Mouse (Mus musculus) kidney, adult 11 months (tissue): ENCODE measurements around the gene Mast4.
A peak's percentile ranks its signal among the peaks of the same experiment; 100 is the strongest.

Experiments
- DNase-seq: peaks from one replicate; pipeline ENCODE4 v3.0.0; 2022

Gene Mast4

DNA sequence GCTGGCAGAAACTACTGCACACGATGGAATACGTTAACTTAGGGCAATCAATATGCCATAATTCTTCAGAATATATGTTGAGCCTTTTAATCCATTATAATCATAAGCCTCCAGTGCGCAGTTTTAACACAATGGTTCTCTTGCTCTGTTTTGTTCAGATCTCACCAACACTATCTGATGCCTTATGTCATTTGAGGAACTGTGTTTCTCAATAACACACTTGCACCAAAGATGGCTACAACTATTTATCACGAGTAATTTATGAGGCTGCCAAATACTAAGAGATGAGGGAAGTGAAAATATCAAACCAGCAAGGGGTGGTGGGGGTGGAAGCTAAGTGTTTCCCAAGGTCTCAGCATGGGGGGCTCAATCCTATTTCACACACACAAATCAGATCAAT is 448.1 kb downstream of the Mast4 start:
- DNase-seq = no peak

DNA sequence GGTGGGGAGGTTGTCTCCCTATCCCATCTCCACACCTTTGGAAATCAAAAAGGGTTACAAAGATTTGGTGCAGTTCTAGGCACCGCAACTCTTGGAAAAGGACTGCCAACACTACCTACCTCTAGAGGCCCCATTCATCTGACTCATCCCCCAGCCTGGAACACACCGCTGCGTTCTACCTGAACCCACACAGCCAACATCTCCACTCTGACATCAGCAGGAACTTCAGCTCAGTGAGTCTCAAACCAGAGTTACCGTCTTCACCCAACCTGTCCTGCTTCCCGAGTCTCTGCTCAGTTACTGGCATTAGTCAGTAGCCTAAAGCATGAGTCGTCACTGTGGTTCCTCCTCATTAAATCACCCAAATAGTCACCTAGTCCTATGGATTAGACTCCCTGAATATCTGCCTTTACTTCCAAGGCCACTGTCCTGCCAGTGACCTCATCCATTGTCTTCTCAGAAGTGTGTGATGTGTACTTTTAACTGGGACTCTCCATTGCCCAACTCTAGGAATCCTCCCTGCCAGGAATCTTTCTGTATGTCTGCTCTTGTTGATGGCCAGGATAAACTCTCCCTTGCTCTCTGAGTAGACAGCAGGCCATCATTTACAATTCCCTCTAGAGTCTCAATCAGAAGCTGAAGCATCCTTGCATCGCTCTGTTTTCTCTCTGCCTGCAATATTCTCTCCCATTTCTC is 453.8 kb downstream of the Mast4 start:
- DNase-seq = no peak

DNA sequence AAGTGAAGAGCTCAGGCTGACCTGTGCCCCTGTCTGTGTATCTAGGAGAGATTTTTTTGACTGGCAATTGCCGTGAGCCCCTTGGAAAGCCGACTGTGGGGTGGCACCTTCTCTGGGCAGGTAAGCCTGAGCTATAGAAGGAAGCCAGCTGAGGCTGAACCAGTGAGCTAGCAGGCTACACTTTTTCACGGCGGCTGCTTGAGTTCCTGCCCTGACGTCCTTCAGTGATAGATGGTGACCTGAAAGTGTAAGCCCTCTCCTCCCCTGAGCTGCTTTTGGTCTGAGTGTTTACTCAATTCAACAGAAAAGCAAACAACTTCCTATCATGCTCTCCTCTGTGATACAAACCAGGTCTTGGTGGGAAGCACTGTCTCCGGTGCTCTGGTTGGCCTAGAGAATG is 455.7 kb downstream of the Mast4 start:
- no peak for DNase-seq

DNA sequence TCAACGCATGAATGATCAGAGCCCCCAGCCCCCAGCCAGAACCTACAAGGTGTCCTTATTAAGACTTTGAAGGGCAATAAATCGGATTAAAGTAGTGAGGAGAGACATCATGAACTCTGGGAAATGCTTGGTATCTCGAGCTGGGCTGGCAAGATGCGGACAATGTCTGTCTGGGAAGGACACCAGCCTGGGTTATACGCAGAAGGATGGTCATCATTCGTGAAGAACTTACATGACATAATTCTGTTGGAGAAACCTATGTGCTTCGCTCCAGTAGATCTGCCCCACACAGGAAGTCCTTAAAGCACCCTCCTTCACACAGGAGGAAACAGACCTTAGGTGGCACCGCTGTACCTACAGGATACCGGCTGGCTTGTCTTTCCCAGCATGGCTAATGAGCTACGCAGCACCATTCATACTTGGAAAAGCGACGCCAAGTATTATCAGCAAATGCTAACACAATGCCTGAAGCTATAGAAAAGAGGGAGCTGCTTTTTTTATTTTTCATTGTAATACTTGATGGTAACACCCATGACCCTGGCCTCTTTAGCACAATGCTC is 456.5 kb downstream of the Mast4 start:
- no peak for DNase-seq

DNA sequence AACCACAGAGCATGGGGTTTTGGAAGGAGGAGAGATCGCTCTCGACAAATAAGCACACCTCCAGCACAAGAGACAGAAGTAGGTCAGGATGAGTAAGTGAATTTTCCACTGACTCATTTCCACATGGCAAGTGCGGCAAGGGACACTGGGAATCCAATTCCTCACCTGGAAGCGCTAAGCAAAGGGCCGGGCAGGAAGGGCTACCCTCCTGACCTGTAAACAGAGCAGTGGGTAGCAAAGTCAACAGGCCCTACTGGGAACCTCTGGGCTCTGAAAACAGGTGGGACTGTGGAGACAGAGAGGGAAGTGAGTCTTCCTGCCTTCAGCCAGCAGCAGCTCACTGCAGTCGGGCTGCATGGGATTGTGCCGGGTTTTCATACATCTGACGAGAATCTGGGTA is 457.1 kb downstream of the Mast4 start:
- no peak for DNase-seq

DNA sequence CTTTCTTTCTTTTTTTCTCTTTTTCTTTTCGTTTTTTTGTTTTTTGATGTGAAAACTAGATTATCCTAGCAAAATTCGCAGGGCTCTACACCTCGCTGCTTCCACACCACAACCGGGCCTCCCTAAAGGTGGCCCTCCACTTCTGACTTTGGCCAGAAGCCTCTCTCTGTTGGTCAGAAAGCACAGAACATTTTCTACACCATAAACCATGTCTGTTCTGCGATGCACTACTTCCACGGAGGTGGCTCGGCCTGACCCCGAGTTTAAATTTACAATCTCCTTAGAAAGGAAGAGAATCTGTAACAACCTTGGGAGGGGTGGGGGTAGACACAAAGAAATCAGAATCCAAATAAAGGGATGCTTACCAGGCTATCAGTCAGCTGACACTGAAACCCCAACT is 458.8 kb downstream of the Mast4 start:
- no peak for DNase-seq

DNA sequence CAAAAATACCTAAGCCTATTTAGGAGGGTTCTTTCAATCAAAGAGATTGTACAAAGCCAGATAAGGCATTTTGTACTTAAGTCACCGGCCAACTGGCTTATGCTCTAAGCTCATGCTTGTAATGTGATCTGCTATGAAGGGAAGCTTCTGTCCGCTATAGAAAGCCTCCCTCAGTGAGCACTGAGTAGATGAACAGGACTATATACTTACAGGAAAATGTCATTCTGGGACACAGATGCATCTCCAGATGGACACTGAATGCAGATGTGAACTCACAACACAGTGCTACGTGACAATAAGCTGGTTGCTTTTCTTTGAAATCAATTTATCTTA is 459.2 kb downstream of the Mast4 start:
- DNase-seq = no peak

DNA sequence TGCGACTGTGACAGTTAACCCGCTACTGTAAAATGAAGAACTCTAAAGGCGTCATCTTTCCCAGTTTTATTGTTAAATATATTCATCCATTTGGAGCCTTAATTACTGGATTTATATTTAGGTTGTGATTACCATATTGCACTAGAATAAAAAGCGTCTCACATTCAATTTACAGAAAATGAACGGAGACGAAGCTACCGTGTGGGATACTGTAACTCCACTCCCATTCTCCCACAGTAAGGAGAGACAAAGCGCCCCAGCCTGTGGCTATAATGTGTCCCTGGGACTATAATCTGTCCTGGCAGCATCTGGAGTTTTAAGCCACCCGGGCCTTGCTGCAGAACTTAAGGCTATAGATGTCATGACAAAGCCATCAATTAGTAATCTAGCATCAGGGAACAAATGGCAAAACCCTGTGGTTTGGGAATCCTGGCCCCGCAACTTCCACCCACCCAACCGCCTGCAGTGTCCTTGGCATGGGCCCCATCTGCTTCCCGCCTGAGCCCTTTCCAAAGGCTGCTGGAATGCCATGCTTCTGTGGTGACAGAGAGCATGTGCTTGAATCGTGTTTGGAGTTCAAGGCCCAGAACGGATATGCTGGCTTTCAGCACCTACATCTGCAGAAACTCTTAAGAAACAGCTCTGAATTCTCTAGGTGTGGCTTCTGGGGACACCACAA is 459.7 kb downstream of the Mast4 start:
- no peak for DNase-seq

DNA sequence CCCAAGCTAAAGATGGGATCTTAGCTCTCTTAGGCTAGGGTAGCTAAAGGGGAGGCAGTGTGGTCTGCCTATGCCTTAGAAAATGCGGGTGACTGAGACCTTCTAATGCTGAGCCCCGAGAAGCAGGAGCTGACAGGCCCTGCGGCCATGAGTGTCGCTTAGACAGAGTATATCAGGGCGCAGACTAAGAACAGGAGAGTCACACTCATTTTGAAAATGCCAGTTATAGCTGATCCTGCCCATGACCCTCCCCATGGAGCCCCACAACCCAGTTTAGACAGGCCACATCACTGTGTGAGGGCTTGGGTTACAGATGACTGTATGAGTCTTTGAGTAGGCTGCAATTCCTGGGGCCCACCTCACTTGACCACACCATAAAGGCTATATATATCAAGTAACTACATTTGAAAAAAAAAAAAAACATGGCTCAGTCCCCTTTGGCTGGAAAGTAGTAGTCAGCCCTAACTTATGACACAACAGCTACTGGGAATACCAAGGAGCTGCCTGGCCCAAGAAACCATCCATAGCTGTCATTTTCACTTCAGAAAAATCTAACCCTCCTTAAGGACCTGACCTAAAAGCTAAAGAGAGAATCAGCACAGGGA is 460.8 kb downstream of the Mast4 start:
- DNase-seq = no peak

DNA sequence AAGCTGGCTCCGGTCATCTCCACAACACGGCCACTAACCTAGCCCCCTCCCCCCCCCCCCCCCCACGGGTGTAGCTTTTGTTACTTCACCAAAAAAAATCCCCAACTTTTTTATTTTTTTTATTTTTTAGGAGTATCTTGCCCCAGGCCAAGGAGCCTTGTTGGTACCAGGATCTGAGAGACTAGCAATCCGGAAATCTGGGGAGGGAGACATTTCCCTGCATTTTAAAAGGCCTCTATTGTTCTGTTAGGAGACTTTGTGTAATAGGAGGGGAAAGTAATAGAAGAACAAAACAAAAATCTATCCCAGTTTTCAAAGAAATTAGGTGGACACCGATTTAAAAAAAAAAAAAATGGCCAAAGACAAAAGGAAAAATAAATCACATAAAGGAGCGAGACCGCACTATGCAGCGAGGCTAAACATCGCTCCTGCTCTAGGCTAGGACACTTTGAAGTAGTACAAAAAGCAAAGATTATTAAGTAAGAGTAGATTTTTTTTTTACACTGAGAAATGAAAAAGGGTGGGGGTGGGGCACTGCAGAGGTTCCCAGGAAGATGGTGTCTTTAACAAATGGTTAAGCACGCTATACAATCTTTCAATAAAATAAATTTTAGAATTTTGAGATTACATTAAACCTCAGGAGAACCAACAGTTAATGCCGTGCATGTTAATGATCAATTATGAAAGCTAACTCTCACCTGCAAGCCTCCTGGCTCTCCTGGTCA is 462.8 kb downstream of the Mast4 start:
- no peak for DNase-seq

DNA sequence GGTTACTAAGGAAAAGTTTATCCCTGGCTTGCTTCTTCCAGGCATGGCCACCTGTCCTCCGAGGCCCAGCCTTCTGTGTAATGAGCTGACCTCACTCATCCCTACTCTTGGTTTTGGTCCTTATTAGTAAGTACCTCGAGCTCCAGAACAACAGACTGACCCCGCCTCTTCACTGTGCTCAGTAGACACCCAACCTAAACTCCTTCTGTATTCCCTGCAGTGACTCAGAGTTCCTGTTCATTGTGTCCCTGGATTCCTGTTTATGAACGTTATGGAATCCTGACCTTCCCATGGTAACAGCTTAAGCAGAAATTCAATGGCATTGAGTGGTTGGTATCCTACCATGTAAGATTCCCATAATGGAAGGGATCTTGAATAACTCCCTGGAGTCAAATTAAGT is 464.8 kb downstream of the Mast4 start:
- no peak for DNase-seq

DNA sequence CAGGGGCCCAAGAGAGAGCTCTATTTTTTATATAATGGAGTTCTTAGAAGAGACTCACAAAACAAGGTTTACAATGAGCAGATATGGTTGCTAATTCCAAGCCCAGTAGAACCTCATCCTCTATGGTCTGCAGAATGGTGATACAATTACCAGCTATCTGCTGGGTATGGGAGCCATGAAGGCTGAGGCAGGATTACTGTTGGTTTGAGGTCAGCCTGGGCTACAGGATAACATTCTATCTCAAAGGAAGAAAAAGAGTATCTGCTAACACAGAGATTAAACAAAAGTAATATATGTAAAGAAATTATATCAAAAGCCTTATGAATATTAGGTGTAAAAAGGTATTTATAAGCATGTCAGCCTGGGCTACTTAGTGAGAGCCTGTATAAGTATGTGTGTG is 467.5 kb downstream of the Mast4 start:
- no peak for DNase-seq

DNA sequence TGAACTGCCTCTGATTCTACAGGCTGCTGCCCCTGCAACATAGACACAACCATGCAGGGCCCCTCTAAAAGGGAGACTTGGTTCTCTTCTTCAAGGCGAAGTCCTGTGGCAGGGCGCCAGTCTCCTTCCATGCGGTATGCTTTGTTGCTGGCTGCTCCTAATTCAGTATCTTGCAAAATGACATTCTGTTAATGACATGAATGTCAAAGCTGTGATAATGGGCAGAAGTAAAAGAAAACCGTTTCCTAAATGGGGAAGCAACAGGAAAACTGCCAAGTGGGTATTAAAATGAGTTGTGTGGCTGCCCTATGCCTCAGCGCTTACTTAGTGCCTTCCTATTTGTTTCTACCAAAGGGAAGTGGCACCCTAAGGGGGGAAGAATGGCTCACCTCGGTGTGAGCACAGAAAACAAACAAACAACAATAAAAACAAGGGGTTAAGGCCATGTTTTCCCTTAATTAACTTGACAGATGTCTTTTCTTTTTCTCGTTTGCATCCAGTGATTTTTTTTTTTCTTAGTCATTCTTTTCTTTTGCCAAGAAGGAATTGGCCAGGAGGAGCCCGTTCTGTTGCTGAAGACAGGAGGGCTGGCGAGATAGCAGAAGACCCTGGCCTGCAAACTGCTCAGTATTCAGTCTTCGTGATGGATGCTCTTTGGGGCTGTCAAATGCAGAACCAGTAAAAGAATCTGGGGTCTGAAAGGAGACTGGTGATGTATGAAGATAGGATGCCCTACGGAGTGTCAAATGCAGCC is 468.1 kb downstream of the Mast4 start:
- no peak for DNase-seq

DNA sequence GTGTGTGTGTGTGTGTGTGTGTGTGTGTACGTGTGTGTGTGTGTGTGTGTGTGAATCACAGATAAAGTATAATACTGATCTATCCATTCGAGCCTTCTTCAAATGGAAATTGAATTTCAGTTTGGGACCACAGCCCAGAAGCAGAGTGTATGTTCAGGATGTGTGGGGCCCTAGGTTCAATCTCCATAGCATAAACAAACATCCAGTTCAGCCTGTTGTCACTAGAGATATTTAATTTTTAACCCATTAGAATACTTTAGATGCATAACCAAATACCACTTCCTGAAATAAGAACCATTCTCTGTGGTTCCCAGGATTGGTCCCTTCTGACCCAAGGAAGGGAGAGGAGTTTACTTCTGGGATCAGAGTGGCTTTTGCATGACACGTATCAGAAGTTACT is 468.8 kb downstream of the Mast4 start:
- no peak for DNase-seq

DNA sequence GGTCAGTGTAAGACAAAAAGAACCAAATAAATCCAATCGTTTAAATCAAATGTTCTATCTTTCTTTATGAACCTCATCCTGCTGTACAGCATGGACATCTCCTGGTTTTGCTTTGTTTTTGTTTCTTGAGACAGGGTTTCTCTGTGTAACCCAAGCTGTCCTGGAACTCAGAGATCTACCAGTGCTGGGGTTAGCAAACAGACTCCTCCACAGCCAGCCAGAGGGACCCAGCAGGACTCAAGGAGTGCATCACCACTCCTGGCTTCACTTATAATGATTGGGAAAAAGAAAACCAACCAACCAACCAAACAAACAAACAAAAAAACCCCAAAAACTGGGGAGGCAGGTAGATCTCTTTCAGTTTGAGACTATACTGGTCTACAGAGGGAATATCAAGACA is 469.5 kb downstream of the Mast4 start:
- DNase-seq = no peak

DNA sequence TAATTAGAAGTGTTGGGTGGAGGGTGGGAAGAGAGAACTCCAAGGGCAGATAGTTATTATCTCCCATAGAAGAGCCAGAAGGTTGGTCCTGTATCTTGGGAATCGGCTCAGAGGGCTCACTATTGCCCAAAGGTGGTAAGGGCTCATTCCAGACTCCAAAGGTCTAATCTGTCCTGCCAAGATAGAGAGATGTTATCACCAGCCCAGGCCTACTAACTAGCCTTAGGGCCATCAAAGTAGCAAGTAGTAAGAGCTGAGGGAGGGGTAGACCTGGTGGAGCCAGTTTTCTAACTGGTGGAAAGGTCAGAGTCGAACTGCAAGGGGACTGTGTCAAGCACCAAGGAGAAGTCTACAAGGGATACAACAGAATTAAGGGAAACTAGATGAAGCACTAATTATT is 470.2 kb downstream of the Mast4 start:
- DNase-seq = no peak

DNA sequence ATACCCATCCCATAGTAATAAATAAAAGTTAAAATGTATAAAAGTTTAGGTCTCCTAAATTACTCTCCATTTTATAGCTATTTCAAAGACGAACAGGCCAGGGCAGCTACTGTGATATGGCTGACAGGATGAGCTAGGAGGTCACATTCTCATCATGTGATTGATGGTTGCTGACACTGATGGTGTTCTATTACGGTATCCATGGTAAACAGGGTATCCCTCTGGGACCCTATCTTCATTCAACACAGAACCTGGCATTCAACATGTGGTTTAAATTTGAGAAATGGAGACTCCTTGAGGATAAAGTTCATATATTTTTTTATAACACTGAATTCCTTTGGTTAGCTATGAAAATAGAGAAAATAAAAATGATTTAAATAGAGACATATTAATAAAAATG is 471.3 kb downstream of the Mast4 start:
- no peak for DNase-seq

DNA sequence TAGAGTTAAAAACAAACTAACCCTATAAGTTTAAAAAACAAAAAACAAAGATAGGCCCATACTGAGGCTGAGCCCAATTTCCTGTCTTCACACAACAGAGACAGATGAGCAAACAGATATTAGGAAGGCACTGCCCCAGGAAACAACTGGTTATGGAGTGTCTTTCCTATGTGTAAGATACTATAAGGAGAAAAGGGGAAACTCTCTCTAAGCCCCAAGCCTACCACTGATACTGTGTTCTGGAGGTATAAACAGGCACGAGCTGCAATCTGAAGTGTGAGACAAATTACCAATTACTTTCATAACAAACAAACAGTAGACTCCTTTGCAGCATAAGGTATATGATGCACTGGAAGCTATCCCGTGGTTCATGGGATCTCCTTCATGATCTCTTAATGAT is 471.9 kb downstream of the Mast4 start:
- no peak for DNase-seq

DNA sequence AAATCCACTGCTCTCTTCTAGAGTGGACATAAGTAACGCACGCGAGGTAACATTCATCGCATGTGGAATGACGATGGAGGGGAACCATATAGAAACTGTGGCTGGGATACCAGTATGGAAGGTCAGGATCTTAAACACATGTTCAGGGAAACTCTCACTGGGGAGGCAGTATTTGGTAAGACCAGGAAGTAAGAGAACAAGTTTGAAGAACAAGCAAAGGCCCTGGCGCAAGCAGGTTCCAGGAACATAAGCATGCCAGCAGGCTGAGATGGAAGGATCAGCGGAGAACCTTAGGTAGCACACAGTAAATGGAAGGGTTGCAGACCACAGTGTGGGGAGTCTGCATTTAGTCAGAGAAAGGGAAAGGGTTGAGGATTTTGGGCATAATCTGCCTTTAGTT is 473.6 kb downstream of the Mast4 start:
- DNase-seq = no peak

DNA sequence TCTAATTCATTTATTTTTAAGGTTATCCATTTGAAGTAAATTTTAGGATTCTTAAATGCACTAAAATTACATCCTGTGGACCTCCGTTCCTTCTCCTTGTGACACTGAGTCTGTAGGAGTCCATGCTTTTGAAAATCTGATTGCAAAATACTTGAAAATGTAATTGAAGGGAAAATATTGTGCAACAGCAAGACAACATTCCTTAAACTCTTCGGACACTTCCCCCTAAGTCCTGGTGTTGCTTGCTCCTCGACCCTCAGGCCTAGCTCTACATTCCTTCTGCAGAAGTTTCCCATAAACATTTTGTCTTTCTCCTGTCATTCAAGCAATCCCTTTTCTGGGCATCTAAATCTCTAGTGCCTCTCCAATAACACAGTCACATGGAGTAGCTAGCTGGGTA is 474.2 kb downstream of the Mast4 start:
- DNase-seq = no peak

DNA sequence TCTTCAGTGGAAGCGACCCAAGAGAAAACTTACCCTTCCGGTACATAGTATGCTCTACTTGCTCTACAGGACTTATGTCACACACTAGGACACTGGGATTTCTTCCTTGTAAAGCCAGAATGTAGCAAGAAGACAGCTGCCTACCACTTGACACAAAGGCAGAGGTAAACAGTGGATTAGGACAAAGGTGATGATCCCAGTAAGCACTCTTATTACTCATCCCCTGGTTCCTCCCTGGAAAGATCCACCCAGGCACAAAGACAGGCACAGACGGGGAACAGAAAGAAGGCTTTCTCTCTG is 476.8 kb downstream of the Mast4 start:
- no peak for DNase-seq

DNA sequence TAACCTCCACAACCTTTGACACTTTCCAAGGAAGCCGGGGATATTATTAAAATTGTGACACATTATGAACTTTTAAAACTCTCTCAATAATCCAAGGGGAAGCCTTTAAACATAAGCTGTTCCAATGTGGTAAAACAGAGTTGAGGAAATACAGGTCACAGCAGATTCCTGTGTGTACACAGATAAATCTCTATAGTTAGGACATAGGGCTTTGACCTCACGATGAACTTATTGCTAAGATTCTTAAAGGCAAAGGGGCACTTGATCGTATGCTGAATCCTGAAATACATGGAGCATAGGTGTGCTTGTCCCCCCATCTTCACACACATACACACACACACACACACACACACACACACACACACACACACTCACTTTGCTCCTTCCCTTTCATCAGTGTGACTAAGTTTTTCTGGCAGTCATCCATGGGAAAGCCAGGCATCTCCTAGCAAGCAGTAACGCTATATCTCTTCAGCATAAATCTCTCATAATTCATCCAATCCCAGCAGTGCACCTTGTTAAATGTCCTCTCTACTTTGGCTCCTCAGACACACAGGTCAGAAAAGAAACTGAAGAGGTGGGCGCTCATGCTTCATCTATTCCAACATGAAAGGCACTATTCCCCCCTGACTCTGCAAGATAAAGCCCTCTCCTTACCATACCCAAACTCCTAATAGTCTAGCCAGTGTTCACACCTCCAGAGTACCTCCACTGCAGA is 477.3 kb downstream of the Mast4 start:
- DNase-seq = no peak

DNA sequence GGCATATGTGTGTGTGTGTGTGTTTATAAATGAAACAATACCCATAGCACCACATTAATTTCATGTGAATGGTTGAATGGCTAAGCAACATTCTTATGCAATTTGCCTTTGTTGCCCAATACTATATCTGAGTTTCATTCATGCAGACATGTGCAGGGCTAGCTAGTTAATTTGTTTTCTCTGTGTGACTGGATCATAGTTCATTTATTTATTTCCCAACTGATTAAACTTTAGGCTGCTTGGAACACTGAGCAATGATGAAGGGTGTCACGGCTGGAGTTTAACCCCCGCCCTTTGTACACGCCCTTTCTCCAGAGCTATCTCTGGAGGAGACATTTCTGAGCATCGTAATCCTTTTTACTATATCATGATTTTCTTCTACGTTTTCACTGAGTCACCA is 481.4 kb downstream of the Mast4 start:
- DNase-seq = peak; percentile 29
